Mouse (Mus musculus) limb, embryonic 14.5 days (tissue): Measurements from ENCODE around the gene Ube2h. TPM values are rescaled to one million over a fixed set of nuclear protein-coding genes. Genes with fewer than 3 reads are reported as not detected.
"Not testable (repeated sequence)": the region's sequence is repeated elsewhere in the genome, so short reads cannot be mapped to it uniquely, and the experiment has no call there.

Experiments
- ATAC-seq: fragments of 200-750 bp; cut with Nextera tagmentation; 2 replicates; pipeline ENCODE4 v1.8.0; 2017; ENCODE audit warnings: low read depth, moderate number of reproducible peaks, moderate TSS enrichment; ENCODE audit not compliant: low FRiP score
- DNase-seq: peaks from one replicate; pipeline ENCODE4 v3.0.0-alpha.2; 2015; ENCODE audit warnings: low spot score
- H3K27ac ChIP-seq: fragments of 300-500 bp; sonication (generic); replicated peaks from 2 replicates; pipeline ENCODE4 v1.5.1; 2014; ENCODE audit warnings: low read depth, mild to moderate bottlenecking, low read length, moderate library complexity, mixed read lengths
- H3K27me3 ChIP-seq: fragments of 300-500 bp; sonication (generic); 2 replicates; pipeline ENCODE4 v1.6.1; 2014; ENCODE audit warnings: low read length, mixed read lengths; ENCODE audit not compliant: control insufficient read depth, insufficient read depth
- H3K36me3 ChIP-seq: fragments of 300-500 bp; sonication (generic); 2 replicates; pipeline ENCODE4 v1.6.1; 2014; ENCODE audit warnings: mild to moderate bottlenecking, low read length, moderate library complexity, mixed read lengths; ENCODE audit not compliant: control insufficient read depth, insufficient read depth
- H3K4me1 ChIP-seq: fragments of 300-500 bp; sonication (generic); 2 replicates; pipeline ENCODE4 v1.6.1; 2014; ENCODE audit warnings: antibody characterized with exemption, low read length, mixed read lengths; ENCODE audit not compliant: control insufficient read depth, insufficient read depth
- H3K4me2 ChIP-seq: fragments of 300-500 bp; sonication (generic); replicated peaks from 2 replicates; pipeline ENCODE4 v1.6.1; 2014; ENCODE audit warnings: low read depth, mild to moderate bottlenecking, low read length, moderate library complexity; ENCODE audit not compliant: severe bottlenecking
- H3K4me3 ChIP-seq: fragments of 300-500 bp; sonication (generic); replicated peaks from 2 replicates; pipeline ENCODE4 v1.5.1; 2014; ENCODE audit warnings: low read length
- H3K9ac ChIP-seq: fragments of 300-500 bp; sonication (generic); 2 replicates; pipeline ENCODE4 v1.6.1; 2014; ENCODE audit warnings: mild to moderate bottlenecking, low read depth, low read length, moderate library complexity; ENCODE audit not compliant: severe bottlenecking
- H3K9me3 ChIP-seq: fragments of 300-500 bp; sonication (generic); 2 replicates; pipeline ENCODE4 v1.6.1; 2016; ENCODE audit warnings: low read length; ENCODE audit not compliant: control insufficient read depth
- POLR2A ChIP-seq: fragments of 200-500 bp; IDR thresholded peaks from 2 replicates; pipeline ENCODE4 v1.8.0; 2012; ENCODE audit warnings: inconsistent platforms, mild to moderate bottlenecking, moderate library complexity, borderline replicate concordance; ENCODE audit not compliant: insufficient read depth, insufficient read length; ENCODE audit errors: extremely low read depth
- WGBS: fragments of 180-500 bp; shearing (Covaris S2); extraction: QIAGEN DNeasy Blood & Tissue Kit; methylation state at CpG from one replicate; pipeline ENCODE4 v1.1.7; 2014; 5-methylcytosine and 5-hydroxymethylcytosine counted together
- polyA plus RNA-seq, 2 experiments: library from polyadenylated mRNA; depleted of rRNA in 1 of 2; stranded (reverse) in 1 of 2; unstranded in 1 of 2; fragments of >200 nt; fragmentation: Nextera tagmentation in 1 of 2; extraction: Ambion mirVana in 1 of 2; gene quantifications; 2 replicates each; pipeline versions ENCODE4 v1.2.1 to v1.2.3; 2012 to 2014

The Ube2h gene
- polyA plus RNA-seq, 2 experiments, result 43.0 to 50.1 TPM

- Histone ChIP-seq H3K9me3 (no peaks in the 10 kb centered on the region), H3K4me1 (no peaks in the 10 kb centered on the region), H3K9ac (no peak overlapping the region), H3K27ac (no peak overlapping the region), H3K4me3 (no peak overlapping the region), H3K36me3 (peaks cover 17% of the 10 kb centered on the region), H3K4me2 (no peak overlapping the region), H3K27me3 (no peaks in the 10 kb centered on the region)
- DNase-seq, result no peak
- no peak for TF ChIP-seq POLR2A
- 79% methylated on average over 16 of the region's 16 CpGs for WGBS
- no peak for ATAC-seq
These were observed 92.5 kb downstream of the Ube2h start for GRCm38 (mm10) chr6:30211641-30212455.

GRCm38 (mm10) chr6:30210788-30211187, 93.6 kb downstream of the Ube2h start:
- no peak overlapping the region for H3K9ac ChIP-seq
- H3K4me1 ChIP-seq, result no peaks in the 10 kb centered on the region
- peaks cover 15% of the 10 kb centered on the region for H3K36me3 ChIP-seq
- no peak overlapping the region for H3K27ac ChIP-seq
- no peak for TF ChIP-seq POLR2A
- H3K9me3 ChIP-seq, result no peaks in the 10 kb centered on the region
- DNase-seq (peak; percentile 81), ATAC-seq (0 out of 2 replicates have a peak, but pooled peaks have one; percentile 38)
- H3K27me3 ChIP-seq, result no peaks in the 10 kb centered on the region
- WGBS, result 38% methylated on average over 5 of the region's 5 CpGs
- no peak overlapping the region for H3K4me2 ChIP-seq
- H3K4me3 ChIP-seq, result no peak overlapping the region

DNA sequence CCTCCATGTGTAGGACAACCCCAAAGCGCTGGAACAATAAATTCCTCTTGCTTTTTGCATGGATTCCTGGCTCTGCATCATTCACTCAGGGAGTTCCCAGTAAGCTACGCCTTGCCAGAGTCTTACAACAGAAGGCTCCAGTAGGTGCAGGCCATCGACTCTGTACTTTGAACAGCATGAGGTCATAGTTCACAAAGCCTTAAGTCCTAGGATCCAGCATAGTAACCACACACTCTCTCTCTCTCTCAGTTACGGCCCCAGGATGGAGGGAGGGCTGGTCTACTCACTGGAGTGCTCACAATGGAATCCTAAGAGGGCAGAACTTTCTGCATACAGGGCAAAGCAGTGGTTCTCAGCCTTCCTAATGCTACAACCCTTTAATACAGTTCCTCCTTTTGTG, 95.5 kb downstream of the Ube2h start:
- ATAC-seq, result no peak

DNA sequence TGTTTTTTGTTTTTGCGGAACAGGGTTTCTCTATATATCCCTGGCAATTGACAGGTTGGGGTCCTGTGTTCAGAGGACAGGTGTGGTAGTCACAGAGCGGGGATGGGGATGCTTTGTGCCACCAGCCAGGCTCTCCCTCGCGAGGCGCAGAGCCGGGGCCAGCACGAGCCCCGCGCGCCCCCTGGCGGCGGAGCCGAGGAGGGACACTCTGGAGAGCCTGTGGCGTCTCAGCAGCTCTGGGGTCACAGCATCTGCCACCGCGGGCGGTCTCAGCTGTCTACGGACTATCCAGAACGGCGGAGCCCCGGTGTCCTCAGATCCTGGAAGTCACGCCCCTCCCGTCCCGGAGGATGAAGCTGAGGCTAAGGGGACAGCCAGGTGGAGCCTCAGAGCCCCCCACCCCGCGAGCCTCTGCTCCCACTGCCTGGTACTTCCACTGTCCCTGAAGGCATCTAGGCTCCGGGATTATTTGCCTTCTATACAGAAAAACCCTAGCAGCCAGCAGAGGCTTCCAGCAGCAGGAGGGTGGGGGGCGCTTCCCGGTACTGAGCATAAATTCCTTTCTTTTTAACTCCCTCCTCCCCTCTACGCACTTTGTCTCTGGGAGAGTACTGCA, 98.6 kb downstream of the Ube2h start:
- H3K36me3 ChIP-seq, result no peaks in the 10 kb centered on the region
- H3K27ac ChIP-seq, result no peak overlapping the region
- ATAC-seq (peak; percentile 82), DNase-seq (peak; percentile 61)
- H3K9me3 ChIP-seq, result no peaks in the 10 kb centered on the region
- peak overlapping the region; percentile 50 for H3K9ac ChIP-seq
- WGBS, result 7% methylated on average over 30 of the region's 30 CpGs
- no peaks in the 10 kb centered on the region for H3K4me1 ChIP-seq
- peak overlapping the region; percentile 17 for H3K4me3 ChIP-seq
- H3K4me2 ChIP-seq, result peak overlapping the region; percentile 48
- TF ChIP-seq POLR2A, result no peak
- H3K27me3 ChIP-seq, result no peaks in the 10 kb centered on the region

More for the DNA sequence above, 95.5 kb downstream of the Ube2h start:
- no peak for TF ChIP-seq POLR2A
- H3K4me1 ChIP-seq, result no peaks in the 10 kb centered on the region
- H3K9me3 ChIP-seq, result no peaks in the 10 kb centered on the region
- H3K27ac ChIP-seq, result no peak overlapping the region
- peaks cover 9% of the 10 kb centered on the region for H3K36me3 ChIP-seq
- no peak overlapping the region for H3K4me2 ChIP-seq
- 53% methylated on average over 4 of the region's 4 CpGs for WGBS
- no peaks in the 10 kb centered on the region for H3K27me3 ChIP-seq
- DNase-seq, result no peak
- no peak overlapping the region for H3K4me3 ChIP-seq
- no peak overlapping the region for H3K9ac ChIP-seq

DNA sequence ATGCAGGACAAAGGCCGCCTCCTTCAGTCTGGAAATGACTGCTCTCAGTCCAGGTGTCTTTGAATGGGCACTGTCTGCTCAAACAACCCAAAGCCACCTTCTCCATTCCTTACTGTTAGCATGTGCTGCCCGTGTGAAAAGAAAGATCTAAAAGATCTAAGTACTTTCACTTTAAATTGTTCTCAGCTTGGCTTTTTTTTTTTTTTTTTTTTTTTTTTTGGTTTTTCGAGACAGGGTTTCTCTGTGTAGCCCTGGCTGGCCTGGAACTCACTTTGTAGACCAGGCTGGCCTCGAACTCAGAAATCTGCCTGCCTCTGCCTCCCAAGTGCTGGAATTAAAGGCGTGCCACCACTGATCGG, 99.2 kb downstream of the Ube2h start:
- not testable (repeated sequence) for H3K9me3 ChIP-seq, H3K27me3 ChIP-seq, DNase-seq, H3K27ac ChIP-seq, H3K4me3 ChIP-seq, H3K36me3 ChIP-seq, H3K4me2 ChIP-seq, ATAC-seq, H3K4me1 ChIP-seq, H3K9ac ChIP-seq
- WGBS, result 81% methylated on average over 5 of the region's 6 CpGs
